Mouse (Mus musculus) gonadal fat pad, adult 2 months (tissue): ENCODE measurements around the gene Zbtb9. TPM values are rescaled to one million over a fixed set of nuclear protein-coding genes. Genes with fewer than 3 reads are reported as not detected.
"Not testable (repeated sequence)": the region's sequence is repeated elsewhere in the genome, so short reads cannot be mapped to it uniquely, and the experiment has no call there.

Experiments used
- DNase-seq: peaks from one replicate; pipeline ENCODE4 v3.0.0-alpha.2; 2012; ENCODE audit warnings: low read depth
- polyA plus RNA-seq: library from polyadenylated mRNA; depleted of rRNA; stranded (reverse); fragments of >200 nt; gene quantifications from 2 replicates; pipeline ENCODE4 v1.2.3, GENCODE M21; 2012

Gene Zbtb9
- polyA plus RNA-seq, 1 experiment = 10.0 TPM

DNA sequence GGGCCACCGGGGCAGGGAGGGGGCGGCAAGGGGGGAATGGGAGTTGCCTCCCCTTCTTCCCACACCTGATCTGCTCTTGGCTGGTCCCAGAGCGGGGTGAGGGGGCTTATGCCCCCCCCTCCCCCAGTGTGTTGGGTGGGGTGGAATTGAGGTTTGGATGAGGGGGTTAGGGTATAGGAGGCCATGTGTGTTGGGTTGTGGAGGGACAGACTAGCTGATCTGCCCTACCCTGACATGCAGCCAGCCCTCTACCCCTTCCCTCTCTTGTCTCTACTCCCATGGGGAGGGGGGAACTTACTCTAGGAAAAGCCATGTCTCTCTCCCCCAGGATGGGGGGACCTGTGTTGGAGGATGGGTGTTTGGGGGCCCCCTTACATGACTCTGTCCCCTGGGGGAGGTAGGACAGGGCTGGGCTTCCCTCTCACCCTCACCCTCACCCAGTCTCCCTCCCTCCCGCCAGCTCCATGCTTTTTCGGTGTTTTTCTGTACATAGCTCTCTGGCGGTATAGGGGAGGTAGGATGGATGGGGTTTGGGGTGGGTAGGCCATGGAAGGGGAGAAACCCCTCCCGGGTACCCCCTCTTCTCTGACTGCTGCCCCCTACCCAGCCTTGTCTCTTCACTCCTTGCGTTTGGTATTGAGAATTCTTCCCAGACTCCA, 1.6 kb upstream of the Zbtb9 start:
- no peak for DNase-seq

DNA sequence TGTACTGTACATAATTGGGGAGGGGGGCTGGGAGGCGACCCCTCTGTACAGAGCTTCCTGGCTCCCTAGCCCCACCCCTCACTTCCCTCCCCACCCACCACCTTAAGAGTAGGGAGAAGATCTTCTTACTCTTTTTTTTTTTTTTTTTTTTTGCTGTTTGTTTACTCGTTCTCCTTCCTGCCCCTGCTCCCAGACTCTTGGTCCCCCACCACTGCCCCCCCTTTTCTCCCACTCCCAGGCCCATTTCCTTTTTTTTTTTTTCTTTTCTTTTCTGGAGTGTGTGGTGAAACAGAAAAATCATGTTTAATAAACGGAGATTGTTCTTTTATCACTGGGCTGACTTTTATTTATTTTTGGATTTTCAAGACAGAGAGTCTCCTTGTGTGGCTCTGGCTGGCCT, 860 bp upstream of the Zbtb9 start:
- DNase-seq = no peak

GRCm38 (mm10) chr17:26974547-26974946, 1.6 kb downstream of the Zbtb9 start:
- no peak for DNase-seq

GRCm38 (mm10) chr17:26975415-26975814, 2.4 kb downstream of the Zbtb9 start:
- no peak for DNase-seq

DNA sequence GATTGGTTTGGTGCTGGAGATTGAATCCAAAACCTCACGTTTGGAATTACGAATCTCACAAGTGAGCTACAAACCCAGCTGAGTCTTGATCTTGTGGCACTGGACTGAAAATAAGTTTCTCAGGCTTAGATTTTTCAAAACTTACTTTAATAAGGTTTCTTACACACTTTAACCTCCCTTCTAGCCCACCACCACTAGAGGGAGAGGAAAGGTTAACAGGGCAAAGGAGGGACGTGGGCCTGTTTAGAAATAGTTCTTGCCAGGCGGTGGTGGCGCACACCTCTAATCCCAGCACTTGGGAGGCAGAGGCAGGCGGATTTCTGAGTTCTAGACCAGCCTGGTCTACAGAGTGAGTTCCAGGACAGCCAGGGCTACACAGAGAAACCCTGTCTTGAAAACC, 4.4 kb downstream of the Zbtb9 start:
- DNase-seq = not testable (repeated sequence)

GRCm38 (mm10) chr17:26979426-26979825, 6.5 kb downstream of the Zbtb9 start:
- no peak for DNase-seq

DNA sequence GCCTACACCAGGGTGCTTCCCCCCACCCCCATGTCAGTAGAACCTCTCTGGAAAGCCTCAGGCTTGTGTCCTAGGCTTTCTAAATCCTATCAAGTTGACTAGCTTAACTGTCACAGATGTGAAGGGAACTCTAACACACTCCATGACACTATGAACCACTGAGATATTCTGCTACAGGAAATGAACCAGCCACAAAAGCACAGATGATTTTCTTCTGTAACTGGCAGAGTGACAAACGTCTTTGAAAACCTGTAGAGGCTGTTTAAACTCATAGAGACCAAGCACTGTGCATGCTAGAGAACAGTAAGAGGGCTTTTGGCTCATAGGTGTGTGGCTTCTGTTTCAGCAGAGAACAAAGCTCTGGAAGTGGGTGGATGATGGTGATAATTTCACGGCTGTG, 8.1 kb downstream of the Zbtb9 start:
- no peak for DNase-seq

DNA sequence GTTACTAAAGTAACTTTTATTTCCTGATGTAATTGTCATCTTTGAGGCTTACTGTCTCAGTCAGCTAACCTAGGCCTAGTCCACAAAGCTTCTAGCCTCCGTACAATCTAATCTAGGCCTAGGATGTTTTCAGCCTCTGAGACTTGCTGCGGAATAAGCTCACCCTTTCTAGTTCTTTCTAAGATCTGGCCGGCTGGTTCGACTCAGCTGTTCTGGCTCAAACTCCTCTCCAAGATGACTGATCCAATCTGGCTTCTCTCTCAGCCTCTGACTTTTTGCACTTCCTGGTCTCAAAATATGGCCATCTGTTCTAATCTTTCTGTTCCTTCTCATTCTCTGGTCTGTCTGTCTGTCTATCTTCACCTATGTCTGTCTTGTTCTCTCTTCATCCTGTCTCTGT, 10.4 kb downstream of the Zbtb9 start:
- DNase-seq = no peak

DNA sequence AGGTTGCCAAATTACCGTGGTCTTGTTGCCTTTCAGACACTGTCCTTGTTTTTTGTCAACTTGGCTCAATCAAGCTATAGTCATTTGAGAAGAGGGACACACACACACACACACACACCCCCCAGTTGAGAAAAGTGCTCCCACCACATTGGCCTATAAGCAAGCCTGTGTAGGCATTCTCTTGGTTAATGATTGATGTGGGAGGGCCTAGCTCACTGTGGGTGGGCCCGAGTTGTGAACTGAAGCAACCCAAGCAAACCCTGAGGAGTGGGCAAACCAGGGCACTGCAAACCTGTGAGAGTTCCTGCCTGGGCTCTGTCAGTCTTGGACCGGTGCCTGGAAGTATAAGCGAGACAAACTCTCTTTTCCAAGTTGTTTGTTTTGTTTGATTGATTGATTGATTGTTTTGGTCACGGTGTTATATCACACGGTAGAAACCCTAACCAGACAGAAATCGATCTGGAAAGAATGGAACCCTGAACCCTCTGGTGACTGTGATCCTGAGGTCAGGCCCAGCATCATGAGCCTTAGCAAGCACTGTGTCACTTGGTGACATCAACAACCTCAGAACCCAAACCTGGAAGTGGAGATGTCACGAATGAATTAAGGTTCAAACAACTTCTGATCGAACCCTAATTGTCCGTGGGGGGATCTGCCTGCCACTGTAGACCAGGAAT, 12.7 kb downstream of the Zbtb9 start:
- DNase-seq = no peak

DNA sequence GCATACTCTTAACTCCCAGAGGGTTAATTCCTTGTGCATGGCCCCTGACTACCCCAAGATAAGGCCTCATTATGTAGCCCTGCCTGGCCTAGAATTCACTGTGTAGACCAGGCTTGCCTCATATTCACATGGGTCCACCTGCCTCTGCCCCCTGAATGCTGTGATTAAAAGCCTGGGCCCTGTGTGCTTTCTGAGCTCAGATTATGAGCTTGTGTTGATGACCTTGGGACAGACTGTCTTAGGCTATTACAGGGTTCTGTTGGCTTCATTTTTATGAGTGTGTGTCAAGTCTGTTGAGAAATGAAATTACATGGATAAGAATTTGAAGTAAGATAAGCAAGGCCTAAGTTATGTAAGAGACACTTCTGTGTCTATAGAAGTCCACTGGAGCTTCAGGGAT, 17.6 kb downstream of the Zbtb9 start:
- DNase-seq = no peak

DNA sequence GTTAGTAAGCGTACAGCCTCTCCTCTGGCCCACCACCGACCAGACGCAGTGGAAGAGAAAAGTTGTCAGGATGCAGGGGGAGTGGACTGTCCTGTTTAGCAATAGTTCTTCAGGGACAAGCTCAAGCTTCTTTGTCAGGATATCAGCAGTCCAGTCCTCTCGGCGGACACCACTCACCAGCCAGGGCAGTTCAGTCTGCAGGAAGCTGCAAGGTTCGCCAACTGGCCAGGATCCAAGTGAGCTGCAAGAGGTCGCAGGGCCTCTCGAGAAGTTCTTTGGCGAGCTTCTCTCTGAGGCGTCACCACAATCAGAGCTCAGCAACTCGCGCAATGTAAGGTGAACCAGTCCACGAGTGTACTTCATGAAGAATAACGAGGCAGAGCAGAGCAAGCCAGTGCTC, 21.4 kb downstream of the Zbtb9 start:
- DNase-seq = no peak

GRCm38 (mm10) chr17:26995006-26995405, 22.0 kb downstream of the Zbtb9 start:
- DNase-seq = no peak

- no peak for DNase-seq
Observed at GRCm38 (mm10) chr17:26995562-26995961, 22.6 kb downstream of the Zbtb9 start.

GRCm38 (mm10) chr17:26997661-26998060, 24.7 kb downstream of the Zbtb9 start:
- DNase-seq = no peak

DNA sequence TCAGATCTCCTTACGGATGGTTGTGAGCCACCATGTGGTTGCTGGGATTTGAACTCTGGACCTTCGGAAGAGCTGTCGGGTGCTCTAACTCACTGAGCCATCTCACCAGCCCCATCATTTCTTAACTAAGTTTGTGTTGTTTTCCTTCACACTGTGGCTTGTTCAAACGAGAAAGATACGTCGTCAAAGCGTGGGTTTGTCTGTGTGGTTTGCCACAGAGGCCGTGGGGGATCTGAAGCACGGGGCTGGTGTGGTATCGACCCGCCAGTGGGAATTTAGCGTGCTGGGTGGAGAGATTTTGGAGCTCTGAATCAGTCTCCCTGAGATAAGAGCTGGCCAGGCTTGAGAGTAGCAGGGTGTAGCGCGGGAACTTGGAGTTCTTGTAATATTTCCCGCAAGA, 25.3 kb downstream of the Zbtb9 start:
- DNase-seq = no peak

GRCm38 (mm10) chr17:26999996-27000395, 27.0 kb downstream of the Zbtb9 start:
- no peak for DNase-seq

GRCm38 (mm10) chr17:27001151-27001550, 28.2 kb downstream of the Zbtb9 start:
- DNase-seq = no peak

GRCm38 (mm10) chr17:27001889-27002288, 28.9 kb downstream of the Zbtb9 start:
- DNase-seq = no peak

GRCm38 (mm10) chr17:27004431-27004830, 31.5 kb downstream of the Zbtb9 start:
- no peak for DNase-seq

GRCm38 (mm10) chr17:27004903-27005485, 32.0 kb downstream of the Zbtb9 start:
- no peak for DNase-seq

DNA sequence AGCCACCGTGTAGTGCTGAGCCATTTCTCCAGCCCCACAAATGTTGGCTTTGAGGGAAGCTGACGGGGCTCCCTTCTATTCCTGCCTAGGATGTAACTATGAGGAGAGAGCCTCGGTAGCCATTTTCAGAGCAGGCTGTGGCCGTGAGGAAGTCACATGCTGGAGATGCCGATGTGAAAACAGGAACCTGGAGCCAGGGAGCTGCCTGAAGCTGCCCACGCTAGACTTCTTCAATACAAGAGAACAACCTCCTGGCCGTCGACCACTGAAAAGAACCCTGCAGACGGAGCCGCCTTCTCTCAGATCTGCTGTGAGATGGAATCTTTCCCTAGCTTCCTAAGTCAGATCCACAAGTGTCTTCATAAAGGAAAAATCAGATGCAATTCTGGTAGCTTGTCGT, 32.7 kb downstream of the Zbtb9 start:
- no peak for DNase-seq

DNA sequence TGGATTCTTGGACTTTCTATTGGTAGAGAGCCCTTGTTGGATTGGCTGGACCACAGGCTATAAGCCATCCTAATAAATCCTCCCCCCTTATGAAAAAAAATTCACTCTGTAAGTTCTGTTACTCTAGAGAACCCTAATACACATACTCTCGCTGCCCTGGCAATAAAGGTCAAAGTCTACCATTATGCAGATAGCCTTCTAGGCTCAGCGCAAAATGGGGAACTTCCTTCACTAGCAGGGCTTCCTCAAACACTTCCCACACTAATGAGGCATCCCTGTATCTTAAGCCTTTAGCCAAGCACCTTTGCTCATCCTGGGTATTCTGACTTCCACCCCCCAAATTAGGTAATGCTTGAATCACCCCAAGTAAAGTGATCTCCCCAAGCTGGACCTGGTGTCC, 35.3 kb downstream of the Zbtb9 start:
- DNase-seq = no peak

GRCm38 (mm10) chr17:27011167-27011566, 38.2 kb downstream of the Zbtb9 start:
- no peak for DNase-seq
